Mouse (Mus musculus): ENCODE results near the gene Neu1. TPM values are rescaled to one million over a fixed set of nuclear protein-coding genes. Genes with fewer than 3 reads are reported as not detected.
"Not testable (repeated sequence)": the region's sequence is repeated elsewhere in the genome, so short reads cannot be mapped to it uniquely, and the experiment has no call there.

Neu1 gene
- total and polyA plus RNA-seq, 2 experiments from 2014 or later = 34.5 to 36.7 TPM

DNA sequence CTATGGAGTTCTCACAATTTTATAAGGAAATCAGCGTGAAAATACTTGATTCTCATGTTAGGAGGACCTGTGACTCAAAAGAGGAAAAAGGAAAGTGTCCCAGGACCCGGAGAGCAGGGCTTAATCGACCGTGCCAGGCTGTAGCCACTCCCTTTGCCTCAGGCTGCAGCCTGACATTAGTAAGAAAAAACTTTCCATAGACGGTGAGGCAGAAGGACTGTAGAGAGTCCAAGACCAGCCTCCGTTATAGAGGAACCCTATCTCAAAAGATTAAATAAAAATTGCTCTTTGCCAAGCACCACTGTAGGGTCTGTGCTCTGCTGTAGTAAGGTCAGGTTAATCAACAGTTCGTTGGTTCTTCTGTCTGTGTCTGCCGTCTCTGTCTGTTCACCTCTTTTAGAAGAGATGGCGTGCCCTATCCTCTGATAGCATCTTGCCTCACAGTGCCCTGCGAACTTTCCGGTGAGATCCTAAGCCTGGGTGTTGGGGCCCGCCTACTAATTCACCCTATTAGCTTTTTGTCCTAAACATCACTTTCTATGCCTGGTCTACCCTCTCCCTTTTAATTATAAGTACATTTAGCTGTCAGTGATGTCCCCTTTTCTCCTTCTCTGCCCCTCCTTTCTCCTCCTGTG, 28.9 kb downstream of the Neu1 start:
- Histone ChIP-seq H3K4me3 (ENCODE audit: low read depth, low read length) (peak overlapping the region; percentile 42; the same call in 1 of the 2 replicates), H3K9ac (no peak overlapping the region), H3K27ac (ENCODE audit: low read depth, low read length) (no peak overlapping the region), H3K36me3 (ENCODE audit: insufficient read depth) (no peaks in the 10 kb centered on the region), H3K4me1 (ENCODE audit: insufficient read depth) (no peaks in the 10 kb centered on the region), H3K27me3 (ENCODE audit: insufficient read depth, low read length) (peaks cover 3% of the 10 kb centered on the region), H3K9me3 (ENCODE audit: low read length) (no peaks in the 10 kb centered on the region), H3K4me2 (ENCODE audit: low read depth) (peak overlapping the region; percentile 62)
- WGBS = 12% methylated on average over 12 of the region's 12 CpGs
- no peak for TF ChIP-seq CTCF (IDR thresholded peaks at IDR 0.05; ENCODE audit: low read depth)
- DNase-seq (no peak), ATAC-seq (no peak)

DNA sequence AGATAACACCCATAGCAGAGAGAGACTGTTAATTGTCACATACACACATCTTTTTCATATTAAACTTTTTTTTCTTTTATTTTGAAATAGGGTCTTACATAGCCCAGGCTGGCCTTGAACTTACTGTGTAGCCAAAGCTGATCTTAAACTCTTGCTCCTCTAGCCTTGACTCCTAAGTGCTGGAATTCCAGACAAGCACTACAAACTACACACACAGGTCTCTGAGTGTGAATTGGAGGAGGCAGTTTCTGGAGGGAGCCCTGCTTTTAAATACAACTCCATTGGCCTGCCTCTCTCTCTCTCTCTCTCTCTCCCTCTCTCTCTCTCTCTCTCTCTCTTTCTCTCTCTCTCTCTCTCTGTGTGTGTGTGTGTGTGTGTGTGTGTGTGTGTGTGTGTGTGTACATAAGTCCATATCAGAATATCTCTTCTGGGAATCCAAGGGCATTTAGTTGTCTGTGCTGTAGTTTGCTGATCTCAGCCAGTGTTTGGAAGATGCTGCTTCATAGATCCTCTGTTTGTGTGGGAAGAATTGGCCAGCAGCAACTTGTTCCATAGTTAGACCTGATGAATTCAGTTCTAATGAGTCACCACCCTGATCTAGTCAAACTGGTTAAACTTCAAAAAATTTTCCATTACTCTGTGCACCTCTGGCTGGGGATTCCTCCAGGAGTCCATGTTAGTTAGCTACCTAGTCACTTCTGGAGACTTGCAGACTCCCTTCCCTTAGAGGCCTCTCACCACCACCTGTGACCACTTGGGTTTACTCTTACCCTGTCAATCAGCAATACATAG, 29.8 kb downstream of the Neu1 start:
- Histone ChIP-seq H3K9me3 (ENCODE audit: low read length) (no peaks in the 10 kb centered on the region), H3K36me3 (ENCODE audit: insufficient read depth) (no peaks in the 10 kb centered on the region), H3K4me2 (ENCODE audit: low read depth) (no peak overlapping the region), H3K4me1 (ENCODE audit: insufficient read depth) (no peaks in the 10 kb centered on the region), H3K9ac (no peak overlapping the region), H3K27ac (ENCODE audit: low read depth, low read length) (no peak overlapping the region), H3K27me3 (ENCODE audit: insufficient read depth, low read length) (peaks cover 3% of the 10 kb centered on the region), H3K4me3 (ENCODE audit: low read depth, low read length) (no peak overlapping the region)
- ATAC-seq = no peak
- TF ChIP-seq CTCF (IDR thresholded peaks at IDR 0.05; ENCODE audit: low read depth) = no peak
- DNase-seq = no peak

GRCm38 (mm10) chr17:34962125-34962524, 31.1 kb downstream of the Neu1 start:
- Histone ChIP-seq H3K4me2 (ENCODE audit: low read depth) (no peak overlapping the region), H3K27me3 (ENCODE audit: insufficient read depth, low read length) (peaks cover 3% of the 10 kb centered on the region), H3K9me3 (ENCODE audit: low read length) (no peaks in the 10 kb centered on the region), H3K36me3 (ENCODE audit: insufficient read depth) (no peaks in the 10 kb centered on the region), H3K27ac (ENCODE audit: low read depth, low read length) (no peak overlapping the region), H3K4me1 (ENCODE audit: insufficient read depth) (no peaks in the 10 kb centered on the region), H3K9ac (no peak overlapping the region), H3K4me3 (ENCODE audit: low read depth, low read length) (no peak overlapping the region)
- TF ChIP-seq CTCF (IDR thresholded peaks at IDR 0.05; ENCODE audit: low read depth) = no peak
- 39% methylated on average over 3 of the region's 3 CpGs for WGBS
- no peak for DNase-seq
- ATAC-seq = no peak

GRCm38 (mm10) chr17:34962841-34963240, 31.8 kb downstream of the Neu1 start:
- 40% methylated on average over 1 of the region's 1 CpGs for whole genome bisulfite sequencing
- no peak overlapping the region for H3K4me3 ChIP-seq (ENCODE audit: low read depth, low read length)
- no peak for ATAC-seq
- no peak overlapping the region for H3K9ac ChIP-seq
- no peaks in the 10 kb centered on the region for H3K9me3 ChIP-seq (ENCODE audit: low read length)
- H3K36me3 ChIP-seq (ENCODE audit: insufficient read depth) = no peaks in the 10 kb centered on the region
- H3K4me2 ChIP-seq (ENCODE audit: low read depth) = no peak overlapping the region
- no peak for TF ChIP-seq CTCF (IDR thresholded peaks at IDR 0.05; ENCODE audit: low read depth)
- peaks cover 3% of the 10 kb centered on the region for H3K27me3 ChIP-seq (ENCODE audit: insufficient read depth, low read length)
- DNase-seq = no peak
- no peaks in the 10 kb centered on the region for H3K4me1 ChIP-seq (ENCODE audit: insufficient read depth)
- no peak overlapping the region for H3K27ac ChIP-seq (ENCODE audit: low read depth, low read length)

GRCm38 (mm10) chr17:34964640-34965049, 33.6 kb downstream of the Neu1 start:
- Histone ChIP-seq H3K9me3 (ENCODE audit: low read length) (no peaks in the 10 kb centered on the region), H3K36me3 (ENCODE audit: insufficient read depth) (no peaks in the 10 kb centered on the region), H3K4me1 (ENCODE audit: insufficient read depth) (no peaks in the 10 kb centered on the region), H3K27me3 (ENCODE audit: insufficient read depth, low read length) (peaks cover 10% of the 10 kb centered on the region), H3K9ac (no peak overlapping the region), H3K27ac (ENCODE audit: low read depth, low read length) (no peak overlapping the region), H3K4me2 (ENCODE audit: low read depth) (no peak overlapping the region), H3K4me3 (ENCODE audit: low read depth, low read length) (no peak overlapping the region)
- TF ChIP-seq CTCF (IDR thresholded peaks at IDR 0.05; ENCODE audit: low read depth) = no peak
- no peak for DNase-seq
- WGBS = 20% methylated on average over 1 of the region's 1 CpGs
- no peak for ATAC-seq

DNA sequence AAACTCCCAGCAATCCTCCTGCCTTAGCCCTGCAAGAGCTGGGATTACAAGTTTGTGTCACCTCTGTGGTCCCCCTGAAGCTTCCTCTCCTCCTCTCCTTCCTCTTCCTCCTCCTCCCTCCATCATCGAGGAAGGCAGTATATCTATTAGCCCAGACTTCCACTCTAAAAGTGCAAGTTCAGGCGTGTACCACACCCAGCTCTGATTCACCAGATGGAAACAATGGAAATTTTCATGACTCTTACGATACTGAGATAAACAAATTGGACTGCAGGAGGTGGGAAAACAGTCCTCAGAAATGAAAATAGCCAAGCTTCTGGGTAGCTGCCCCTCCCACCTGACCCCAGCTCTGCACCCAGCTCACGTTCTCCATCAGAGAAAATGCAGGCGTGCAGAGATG, 34.6 kb downstream of the Neu1 start:
- WGBS = 84% methylated on average over 5 of the region's 5 CpGs
- ATAC-seq = no peak
- H3K36me3 ChIP-seq (ENCODE audit: insufficient read depth) = no peaks in the 10 kb centered on the region
- H3K9me3 ChIP-seq (ENCODE audit: low read length) = no peaks in the 10 kb centered on the region
- peaks cover 7% of the 10 kb centered on the region for H3K27me3 ChIP-seq (ENCODE audit: insufficient read depth, low read length)
- H3K4me2 ChIP-seq (ENCODE audit: low read depth) = no peak overlapping the region
- H3K4me3 ChIP-seq (ENCODE audit: low read depth, low read length) = no peak overlapping the region
- H3K9ac ChIP-seq = no peak overlapping the region
- TF ChIP-seq CTCF (IDR thresholded peaks at IDR 0.05; ENCODE audit: low read depth) = no peak
- no peaks in the 10 kb centered on the region for H3K4me1 ChIP-seq (ENCODE audit: insufficient read depth)
- no peak overlapping the region for H3K27ac ChIP-seq (ENCODE audit: low read depth, low read length)
- DNase-seq = no peak

- not testable (repeated sequence) for DNase-seq; ATAC-seq; H3K9ac ChIP-seq; H3K27ac ChIP-seq (ENCODE audit: low read depth, low read length); H3K4me1 ChIP-seq (ENCODE audit: insufficient read depth); H3K27me3 ChIP-seq (ENCODE audit: insufficient read depth, low read length); H3K9me3 ChIP-seq (ENCODE audit: low read length); H3K4me3 ChIP-seq (ENCODE audit: low read depth, low read length); H3K36me3 ChIP-seq (ENCODE audit: insufficient read depth); H3K4me2 ChIP-seq (ENCODE audit: low read depth)
- WGBS = 72% methylated on average over 6 of the region's 11 CpGs
Measured at GRCm38 (mm10) chr17:34969822-34970221, 38.8 kb downstream of the Neu1 start, which contains the start of gene Gm20481. TSS of gene Gm20481 (plus strand) at chr17:34969912.

DNA sequence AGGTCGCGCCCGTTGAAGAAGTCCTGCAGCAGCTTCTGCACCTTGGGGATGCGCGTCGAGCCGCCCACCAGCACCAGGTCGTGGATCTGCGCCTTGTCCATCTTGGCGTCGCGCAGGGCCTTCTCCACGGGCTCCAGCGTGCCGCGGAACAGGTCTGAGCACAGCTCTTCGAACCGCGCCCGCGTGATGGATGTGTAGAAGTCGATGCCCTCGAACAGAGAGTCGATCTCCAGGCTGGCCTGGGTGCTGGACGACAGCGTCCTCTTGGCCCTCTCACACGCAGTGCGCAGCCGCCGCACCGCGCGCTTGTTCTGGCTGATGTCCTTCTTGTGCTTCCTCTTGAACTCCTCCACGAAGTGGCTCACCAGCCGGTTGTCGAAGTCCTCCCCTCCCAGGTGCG, 39.8 kb downstream of the Neu1 start:
- DNase-seq; H3K27me3 ChIP-seq (ENCODE audit: insufficient read depth, low read length); H3K27ac ChIP-seq (ENCODE audit: low read depth, low read length); H3K4me1 ChIP-seq (ENCODE audit: insufficient read depth); H3K9ac ChIP-seq; H3K4me3 ChIP-seq (ENCODE audit: low read depth, low read length); H3K4me2 ChIP-seq (ENCODE audit: low read depth); H3K9me3 ChIP-seq (ENCODE audit: low read length); H3K36me3 ChIP-seq (ENCODE audit: insufficient read depth); ATAC-seq: not testable (repeated sequence)
- 60% methylated on average over 2 of the region's 37 CpGs for WGBS

- peak; percentile 68 for ATAC-seq
- H3K36me3 ChIP-seq (ENCODE audit: insufficient read depth); H3K27me3 ChIP-seq (ENCODE audit: insufficient read depth, low read length); H3K4me1 ChIP-seq (ENCODE audit: insufficient read depth); DNase-seq; H3K9ac ChIP-seq; H3K9me3 ChIP-seq (ENCODE audit: low read length); H3K27ac ChIP-seq (ENCODE audit: low read depth, low read length): not testable (repeated sequence)
- Histone ChIP-seq H3K4me2 (ENCODE audit: low read depth) (peak overlapping the region; percentile 51), H3K4me3 (ENCODE audit: low read depth, low read length) (peak overlapping the region; percentile 39)
- 0% methylated on average over 20 of the region's 43 CpGs for WGBS
Measured at GRCm38 (mm10) chr17:34971694-34972068, 40.6 kb downstream of the Neu1 start.

GRCm38 (mm10) chr17:34972069-34972749, 41.2 kb downstream of the Neu1 start, which contains the start of the genes Hspa1a and Hspa1l:
TSS of gene Hspa1a (minus strand) at chr17:34972156.
TSS of gene Hspa1l (plus strand) at chr17:34972703.
- H3K36me3 ChIP-seq (ENCODE audit: insufficient read depth); H3K27ac ChIP-seq (ENCODE audit: low read depth, low read length); H3K4me1 ChIP-seq (ENCODE audit: insufficient read depth); H3K27me3 ChIP-seq (ENCODE audit: insufficient read depth, low read length); H3K9me3 ChIP-seq (ENCODE audit: low read length); H3K9ac ChIP-seq: not testable (repeated sequence)
- DNase-seq = peak; percentile 77
- under 1% methylated on average over 31 of the region's 33 CpGs for WGBS
- H3K4me2 ChIP-seq (ENCODE audit: low read depth) = peak within 1 kb of the TSS; percentile 51
- H3K4me3 ChIP-seq (ENCODE audit: low read depth, low read length) = peak within 1 kb of the TSS; percentile 39
- ATAC-seq = peak; percentile 96

All from forebrain, postnatal 0 days (tissue).